Mouse (Mus musculus) ovary, adult 10 weeks (tissue): ENCODE measurements around the gene Cyp20a1. TPM values are rescaled to one million over a fixed set of nuclear protein-coding genes. Genes with fewer than 3 reads are reported as not detected.

Experiments used
- polyA plus RNA-seq: library from polyadenylated mRNA; stranded (reverse); fragments of 350-450 nt; fragmentation: Illumina TruSeq; extraction: RNeasy Lipid Tissue Mini Kit (QIAGEN cat#74804); gene quantifications from one replicate; pipeline ENCODE4 v1.2.3, GENCODE M21; 2014

Cyp20a1 gene
- 59.2 TPM for polyA plus RNA-seq

DNA sequence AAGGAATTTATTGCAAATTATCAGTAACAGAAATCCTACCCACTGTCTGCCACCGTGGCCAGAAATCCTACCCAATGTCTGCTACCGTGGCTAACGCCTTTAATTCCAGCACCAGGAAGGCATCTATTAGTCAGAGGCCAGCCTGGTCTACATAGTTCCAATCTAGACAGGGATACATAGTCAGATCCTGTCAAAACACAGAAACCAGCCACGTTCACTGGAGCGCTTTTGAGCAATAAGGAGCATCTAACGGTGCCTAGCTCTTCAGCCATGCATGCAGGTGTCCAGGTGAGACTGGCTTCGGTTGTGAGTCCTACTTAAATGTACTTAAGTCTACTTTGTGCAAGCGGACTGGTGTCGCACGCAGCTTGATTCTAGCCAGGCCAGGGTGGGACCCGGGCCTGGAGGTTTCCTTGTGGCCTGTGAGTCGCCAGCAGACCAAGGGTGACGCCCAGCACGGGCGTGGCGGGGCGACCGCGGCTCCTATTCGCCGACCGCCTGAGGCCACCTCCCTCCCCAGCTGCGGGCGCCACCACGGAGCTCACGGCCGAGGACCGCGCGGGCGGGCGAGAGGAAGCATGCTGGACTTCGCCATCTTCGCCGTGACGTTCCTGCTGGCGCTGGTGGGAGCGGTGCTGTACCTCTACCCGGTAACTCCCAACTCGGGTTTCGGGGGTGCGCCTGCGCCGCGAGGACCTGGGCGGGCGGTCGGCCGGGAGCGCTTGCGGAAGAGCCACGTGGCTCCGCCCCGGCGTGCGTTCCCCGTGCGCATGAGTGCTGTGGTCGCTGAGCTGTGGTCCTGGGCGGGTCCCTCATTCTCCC, at the start of gene Cyp20a1:
Cyp20a1 (plus strand) TSS at position 516 of the 822 bp plus-strand sequence.

DNA sequence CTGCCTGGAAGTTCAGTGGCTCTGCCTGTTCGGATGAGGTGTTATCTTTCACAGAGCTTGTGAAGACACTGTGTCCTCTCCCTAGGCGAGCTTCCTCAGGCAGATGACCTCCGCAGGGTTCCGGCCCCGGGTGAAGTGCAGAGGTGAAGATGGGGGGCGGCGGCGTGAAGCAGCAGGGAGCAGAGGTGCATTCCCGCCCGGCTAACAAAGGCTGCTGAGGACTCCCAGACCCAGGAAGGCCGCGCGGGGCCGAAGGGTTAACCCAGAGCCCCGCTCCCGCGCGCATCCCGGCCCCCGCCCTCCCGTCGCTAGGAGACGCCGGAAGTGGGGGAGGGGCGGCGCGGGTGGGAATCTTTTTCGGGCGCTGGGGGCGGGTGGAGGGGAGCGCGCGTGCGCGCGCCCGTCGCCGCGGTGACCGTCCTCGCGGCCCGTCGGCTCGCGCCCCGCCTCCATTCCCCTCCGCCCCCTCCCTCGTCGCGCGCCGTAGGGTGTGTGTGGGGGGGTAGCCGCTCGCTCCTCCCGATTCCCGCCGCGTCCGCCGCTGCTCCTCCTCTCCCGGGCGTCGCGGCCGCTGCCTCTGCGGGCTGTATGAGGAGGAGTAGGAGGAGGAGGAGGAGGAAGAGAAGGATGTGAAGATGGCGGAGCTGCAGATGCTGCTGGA, 66.2 kb downstream of the Cyp20a1 start, which contains the start of gene Abi2:
Abi2 (plus strand) TSS at position 452 of the 661 bp plus-strand sequence.

Other genes starting within 250 kb of the Cyp20a1 start
- gene Carf, start 245.1 kb upstream of the Cyp20a1 start, polyA plus RNA-seq: 16.5 TPM
- 29.4 TPM for gene Wdr12, start 244.7 kb upstream of the Cyp20a1 start, polyA plus RNA-seq
- gene Nbeal1, start 162.7 kb upstream of the Cyp20a1 start, polyA plus RNA-seq: 35.0 TPM
- 71.1 TPM for gene Abi2, start 66.3 kb downstream of the Cyp20a1 start, polyA plus RNA-seq
- 29.9 TPM for gene Raph1, start 223.8 kb downstream of the Cyp20a1 start, polyA plus RNA-seq